Mouse (Mus musculus) cerebellum, adult 2 months (tissue): Measurements from ENCODE around the gene Fgfr2. TPM values are rescaled to one million over a fixed set of nuclear protein-coding genes. Genes with fewer than 3 reads are reported as not detected.

ENCODE experiments used
- DNase-seq, 2 experiments: peaks; one replicate each; pipeline ENCODE4 v3.0.0; 2021
- H3K27ac ChIP-seq: fragments of 200-500 bp; 2 replicates; pipeline ENCODE4 v1.5.1; 2012; ENCODE audit warnings: low read length, control low read depth, inconsistent platforms; ENCODE audit not compliant: insufficient read depth
- H3K27me3 ChIP-seq: fragments of 200-500 bp; 2 replicates; pipeline ENCODE4 v1.6.1; 2012; ENCODE audit warnings: inconsistent platforms, mild to moderate bottlenecking, low read length, moderate library complexity; ENCODE audit not compliant: control insufficient read depth, insufficient read depth
- H3K4me1 ChIP-seq: fragments of 200-500 bp; 2 replicates; pipeline ENCODE4 v1.6.1; 2011; ENCODE audit warnings: low read length; ENCODE audit not compliant: control insufficient read depth, insufficient read depth
- H3K4me3 ChIP-seq: fragments of 200-500 bp; replicated peaks from 2 replicates; pipeline ENCODE3; 2011; ENCODE audit warnings: mild to moderate bottlenecking, low read depth, low read length, control low read depth; ENCODE audit not compliant: insufficient read depth
- CTCF ChIP-seq: fragments of 200-500 bp; IDR thresholded peaks from 2 replicates; pipeline ENCODE4 v1.5.1; 2011; ENCODE audit warnings: low read depth, mild to moderate bottlenecking, control low read depth, low read length, moderate library complexity, borderline replicate concordance; ENCODE audit not compliant: insufficient read depth
- POLR2A ChIP-seq: fragments of 200-500 bp; IDR thresholded peaks from 2 replicates; pipeline ENCODE4 v1.6.1; 2011; ENCODE audit warnings: low read length, control low read depth, borderline replicate concordance; ENCODE audit not compliant: insufficient read depth
- WGBS: fragments of 180-500 bp; shearing (Covaris S2); methylation state at CpG from one replicate; pipeline ENCODE4 v1.1.7; 2018; 5-methylcytosine and 5-hydroxymethylcytosine counted together
- polyA plus RNA-seq: library from polyadenylated mRNA; depleted of rRNA; stranded (reverse); fragments of >200 nt; gene quantifications from 2 replicates; pipeline ENCODE4 v1.2.3, GENCODE M21; 2012

Gene Fgfr2
- polyA plus RNA-seq, 1 experiment: 95.3 TPM

GRCm38 (mm10) chr7:132264763-132265162 lies 858.4 kb downstream of the Fgfr2 start:
- Histone ChIP-seq H3K4me1 (peaks cover 52% of the 10 kb centered on the region), H3K27me3 (no peaks in the 10 kb centered on the region), H3K4me3 (no peak overlapping the region), H3K27ac (no peak overlapping the region)
- TF ChIP-seq POLR2A: no peak
- no peak for TF ChIP-seq CTCF
- WGBS: 50% methylated on average over 3 of the region's 3 CpGs
- no peak for DNase-seq

GRCm38 (mm10) chr7:132263186-132263585 lies 860.0 kb downstream of the Fgfr2 start:
- DNase-seq: peak in 1 of 2 experiments; percentile 32
- H3K4me3 ChIP-seq: no peak overlapping the region
- H3K27ac ChIP-seq: no peak overlapping the region
- 28% methylated on average over 6 of the region's 6 CpGs for WGBS
- TF ChIP-seq POLR2A (no peak), CTCF (no peak)
- H3K4me1 ChIP-seq: peaks cover 49% of the 10 kb centered on the region
- H3K27me3 ChIP-seq: no peaks in the 10 kb centered on the region

GRCm38 (mm10) chr7:132262696-132263095 lies 860.5 kb downstream of the Fgfr2 start:
- Histone ChIP-seq H3K27ac (no peak overlapping the region), H3K27me3 (no peaks in the 10 kb centered on the region), H3K4me1 (peaks cover 44% of the 10 kb centered on the region), H3K4me3 (no peak overlapping the region)
- TF ChIP-seq CTCF (no peak), POLR2A (no peak)
- no peak for DNase-seq
- WGBS: 64% methylated on average over 6 of the region's 6 CpGs

- TF ChIP-seq CTCF (no peak), POLR2A (no peak)
- WGBS: 69% methylated on average over 3 of the region's 3 CpGs
- Histone ChIP-seq H3K4me1 (peaks cover 40% of the 10 kb centered on the region), H3K27ac (no peak overlapping the region), H3K27me3 (no peaks in the 10 kb centered on the region), H3K4me3 (no peak overlapping the region)
- no peak for DNase-seq
Observed at GRCm38 (mm10) chr7:132261885-132262284, 861.3 kb downstream of the Fgfr2 start.

- Histone ChIP-seq H3K4me1 (peaks cover 33% of the 10 kb centered on the region), H3K4me3 (no peak overlapping the region), H3K27ac (no peak overlapping the region), H3K27me3 (no peaks in the 10 kb centered on the region)
- TF ChIP-seq POLR2A (no peak), CTCF (no peak)
- WGBS: 75% methylated on average over 5 of the region's 5 CpGs
- no peak for DNase-seq
Observed at GRCm38 (mm10) chr7:132260632-132261031, 862.5 kb downstream of the Fgfr2 start.

GRCm38 (mm10) chr7:132258817-132259216 lies 864.3 kb downstream of the Fgfr2 start:
- WGBS: 40% methylated on average over 7 of the region's 7 CpGs
- no peaks in the 10 kb centered on the region for H3K27me3 ChIP-seq
- TF ChIP-seq CTCF: no peak
- TF ChIP-seq POLR2A: no peak
- no peak overlapping the region for H3K4me3 ChIP-seq
- 0 out of 2 replicates have a peak overlapping the region, but pooled peaks have one; percentile 1 for H3K27ac ChIP-seq
- H3K4me1 ChIP-seq: peaks cover 41% of the 10 kb centered on the region
- DNase-seq: peak in 1 of 2 experiments; percentile 71

- DNase-seq: no peak
- H3K4me1 ChIP-seq: peaks cover 42% of the 10 kb centered on the region
- 81% methylated on average over 5 of the region's 5 CpGs for WGBS
- H3K27me3 ChIP-seq: no peaks in the 10 kb centered on the region
- H3K27ac ChIP-seq: no peak overlapping the region
- TF ChIP-seq POLR2A (no peak), CTCF (no peak)
- H3K4me3 ChIP-seq: no peak overlapping the region
Observed at GRCm38 (mm10) chr7:132258216-132258615, 864.9 kb downstream of the Fgfr2 start.

GRCm38 (mm10) chr7:132253513-132253912 lies 869.6 kb downstream of the Fgfr2 start:
- peak; percentile 77 to 92 for DNase-seq
- Histone ChIP-seq H3K4me1 (peaks cover 31% of the 10 kb centered on the region), H3K27me3 (no peaks in the 10 kb centered on the region), H3K4me3 (no peak overlapping the region), H3K27ac (peak overlapping the region; percentile 89)
- peak; percentile 27; the same call in 1 of the 2 replicates for TF ChIP-seq POLR2A
- TF ChIP-seq CTCF: no peak
- 14% methylated on average over 5 of the region's 5 CpGs for WGBS

- peak in 1 of 2 experiments; percentile 72 for DNase-seq
- Histone ChIP-seq H3K27ac (peak overlapping the region; percentile 85), H3K27me3 (no peaks in the 10 kb centered on the region), H3K4me1 (peaks cover 31% of the 10 kb centered on the region), H3K4me3 (no peak overlapping the region)
- TF ChIP-seq POLR2A (no peak), CTCF (no peak)
- WGBS: 11% methylated on average over 4 of the region's 4 CpGs
Observed at GRCm38 (mm10) chr7:132253078-132253477, 870.1 kb downstream of the Fgfr2 start.
